Mouse (Mus musculus) olfactory bulb, adult 2 months (tissue): ENCODE measurements around the gene Kcp.

Experiments
- CTCF ChIP-seq: fragments of 200-500 bp; IDR thresholded peaks from 2 replicates; pipeline ENCODE4 v1.5.1; 2012; ENCODE audit warnings: low read depth, mild to moderate bottlenecking, low read length, moderate library complexity; ENCODE audit not compliant: insufficient read depth
- POLR2A ChIP-seq: fragments of 200-500 bp; IDR thresholded peaks from 2 replicates; pipeline ENCODE4 v1.6.1; 2012; ENCODE audit warnings: mild to moderate bottlenecking, low read depth, low read length, moderate library complexity; ENCODE audit not compliant: insufficient read depth

DNA sequence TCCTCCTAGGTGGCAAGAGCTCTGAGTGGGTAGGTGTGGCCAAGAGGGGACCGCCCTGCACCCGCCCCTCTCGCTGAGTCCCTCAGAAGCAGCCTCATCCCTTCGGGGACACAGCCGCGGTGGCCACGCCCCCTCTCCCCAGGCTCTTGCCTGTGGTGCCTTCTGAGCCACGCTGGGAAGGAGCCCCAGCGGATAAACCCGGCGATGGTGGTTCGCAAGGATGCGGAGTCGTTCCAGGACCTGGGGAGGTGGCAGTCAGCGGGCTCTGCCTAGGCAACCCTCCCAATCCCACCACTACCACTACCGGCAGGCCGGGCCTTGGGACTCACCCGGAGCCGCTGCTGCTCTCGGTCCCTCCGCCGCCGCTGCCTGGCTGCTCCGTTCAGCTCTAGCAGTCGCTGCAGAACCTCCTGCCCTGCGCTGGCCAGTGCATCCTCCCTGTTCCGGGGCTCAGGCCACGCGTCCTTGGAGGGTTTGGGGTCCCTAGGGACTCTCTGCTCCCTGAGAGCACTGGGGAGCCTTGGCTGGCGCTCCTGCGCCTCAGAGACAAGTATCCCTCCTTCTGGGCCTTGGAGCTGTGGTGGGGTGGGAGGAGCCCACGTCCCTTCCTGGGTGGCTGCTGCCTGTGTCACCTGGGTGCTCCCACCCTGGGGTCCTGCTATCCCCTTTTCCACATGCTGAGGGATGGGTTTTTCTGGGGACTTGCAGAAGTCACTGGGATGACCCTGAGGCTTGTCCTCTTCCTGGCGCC, 33.6 kb downstream of the Kcp start:
- TF ChIP-seq POLR2A = 0 out of 2 replicates have a peak, but pooled peaks have one; percentile 25
- no peak for TF ChIP-seq CTCF
